Mouse (Mus musculus): ENCODE results near the gene Carm1. TPM values are rescaled to one million over a fixed set of nuclear protein-coding genes. Genes with fewer than 3 reads are reported as not detected.

Carm1 gene
- polyA plus RNA-seq, 1 experiment from 2014 or later = 78.9 TPM

DNA sequence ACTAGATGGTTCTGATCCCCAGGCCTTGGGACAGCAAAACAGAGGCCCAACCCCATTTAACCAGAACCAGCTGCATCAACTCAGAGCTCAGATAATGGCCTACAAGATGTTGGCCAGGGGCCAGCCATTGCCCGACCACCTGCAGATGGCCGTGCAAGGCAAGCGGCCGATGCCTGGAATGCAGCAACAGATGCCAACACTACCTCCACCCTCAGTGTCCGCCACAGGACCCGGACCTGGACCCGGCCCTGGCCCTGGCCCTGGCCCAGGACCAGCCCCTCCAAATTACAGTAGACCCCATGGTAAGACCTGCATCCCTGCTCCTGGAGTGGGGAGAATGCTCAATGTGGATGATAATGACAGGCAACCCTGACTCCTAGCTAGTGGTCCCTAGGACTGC lies 88.9 kb downstream of the Carm1 start:
- H3K36me3 ChIP-seq (ENCODE audit: control insufficient read depth, insufficient read depth, low read length) = peaks cover 45% of the 10 kb centered on the region
- WGBS = 80% methylated on average over 7 of the region's 7 CpGs
- DNase-seq (ENCODE audit: low spot score) (no peak), ATAC-seq (ENCODE audit: insufficient number of reproducible peaks, low FRiP score, low TSS enrichment, low read depth) (no peak)
- no peak overlapping the region for H3K4me3 ChIP-seq (ENCODE audit: low read depth, low read length)
- H3K9me3 ChIP-seq (ENCODE audit: control insufficient read depth, low read length) = no peaks in the 10 kb centered on the region
- H3K4me2 ChIP-seq (ENCODE audit: low read depth, severe bottlenecking) = no peak overlapping the region
- H3K27ac ChIP-seq (replicated peaks; ENCODE audit: low read depth, low read length) = no peak overlapping the region
- no peaks in the 10 kb centered on the region for H3K27me3 ChIP-seq (ENCODE audit: control insufficient read depth, insufficient read depth, low read length)
- no peaks in the 10 kb centered on the region for H3K4me1 ChIP-seq (ENCODE audit: control insufficient read depth, insufficient read depth, low read length)
- H3K9ac ChIP-seq (ENCODE audit: low read length) = no peak overlapping the region

DNA sequence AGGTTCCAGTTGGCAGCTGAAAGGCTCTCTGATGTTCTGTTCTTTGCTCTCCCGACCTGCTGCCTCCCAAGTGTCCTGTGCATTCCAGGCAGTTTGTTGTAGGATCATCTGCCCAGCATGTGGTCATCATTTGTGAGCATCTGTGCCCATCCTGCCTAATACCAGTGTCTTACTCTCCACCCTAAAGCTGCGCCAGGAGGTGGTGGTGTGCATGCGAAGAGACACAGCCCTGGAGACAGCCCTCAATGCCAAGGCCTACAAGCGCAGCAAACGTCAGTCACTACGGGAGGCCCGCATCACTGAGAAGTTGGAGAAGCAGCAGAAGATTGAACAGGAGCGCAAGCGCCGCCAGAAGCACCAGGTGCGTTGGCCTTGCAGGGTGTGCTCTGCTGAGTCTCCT lies 92.3 kb downstream of the Carm1 start:
- no peak overlapping the region for H3K4me3 ChIP-seq (ENCODE audit: low read depth, low read length)
- no peak overlapping the region for H3K9ac ChIP-seq (ENCODE audit: low read length)
- H3K9me3 ChIP-seq (ENCODE audit: control insufficient read depth, low read length) = no peaks in the 10 kb centered on the region
- H3K27ac ChIP-seq (replicated peaks; ENCODE audit: low read depth, low read length) = no peak overlapping the region
- H3K4me1 ChIP-seq (ENCODE audit: control insufficient read depth, insufficient read depth, low read length) = no peaks in the 10 kb centered on the region
- 97% methylated on average over 11 of the region's 11 CpGs for WGBS
- no peaks in the 10 kb centered on the region for H3K27me3 ChIP-seq (ENCODE audit: control insufficient read depth, insufficient read depth, low read length)
- H3K4me2 ChIP-seq (ENCODE audit: low read depth, severe bottlenecking) = no peak overlapping the region
- no peak for ATAC-seq (ENCODE audit: insufficient number of reproducible peaks, low FRiP score, low TSS enrichment, low read depth)
- DNase-seq (ENCODE audit: low spot score) = no peak
- peaks cover 72% of the 10 kb centered on the region for H3K36me3 ChIP-seq (ENCODE audit: control insufficient read depth, insufficient read depth, low read length)

MicroRNA genes within 50 kb of the gene (microRNA counts, 519-probe panel; counts per million panel counts)
- microRNA mmu-miR-1946b = not detected

Small RNA genes lying within 50 kb of the gene (microRNA-seq; reads per million reads assigned to microRNA genes)
- not detected for gene Mir1946b

Other genes starting within 250 kb of the Carm1 start
- gene Ap1m2, start 234.6 kb upstream of the Carm1 start, polyA plus RNA-seq (2014; fragmentation: Nextera tagmentation; extraction: Ambion mirVana) = 8.0 and 8.2 TPM in 2 replicates
- 79.9 and 84.5 TPM in 2 replicates for gene Slc44a2, start 226.2 kb upstream of the Carm1 start, polyA plus RNA-seq (2014; fragmentation: Nextera tagmentation; extraction: Ambion mirVana)
- gene Ilf3, start 179.0 kb upstream of the Carm1 start, polyA plus RNA-seq (2014; fragmentation: Nextera tagmentation; extraction: Ambion mirVana) = 268 and 285 TPM in 2 replicates
- 48.3 and 50.3 TPM in 2 replicates for gene Qtrt1, start 135.1 kb upstream of the Carm1 start, polyA plus RNA-seq (2014; fragmentation: Nextera tagmentation; extraction: Ambion mirVana)
- gene Dnm2, start 122.0 kb upstream of the Carm1 start, polyA plus RNA-seq (2014; fragmentation: Nextera tagmentation; extraction: Ambion mirVana) = 66.4 and 67.0 TPM in 2 replicates
- gene Tmed1, start 36.6 kb upstream of the Carm1 start, polyA plus RNA-seq (2014; fragmentation: Nextera tagmentation; extraction: Ambion mirVana) = 97.0 and 99.6 TPM in 2 replicates
- gene AB124611, start 20.7 kb upstream of the Carm1 start, polyA plus RNA-seq (2014; fragmentation: Nextera tagmentation; extraction: Ambion mirVana) = 2.5 and 3.2 TPM in 2 replicates
- gene Timm29, start 45.8 kb downstream of the Carm1 start, polyA plus RNA-seq (2014; fragmentation: Nextera tagmentation; extraction: Ambion mirVana) = 44.1 and 44.9 TPM in 2 replicates
- gene Yipf2, start 45.9 kb downstream of the Carm1 start, polyA plus RNA-seq (2014; fragmentation: Nextera tagmentation; extraction: Ambion mirVana) = 14.0 and 18.0 TPM in 2 replicates
- 143 and 155 TPM in 2 replicates for gene Smarca4, start 69.3 kb downstream of the Carm1 start, polyA plus RNA-seq (2014; fragmentation: Nextera tagmentation; extraction: Ambion mirVana)
- gene Ldlr, start 176.6 kb downstream of the Carm1 start, polyA plus RNA-seq (2014; fragmentation: Nextera tagmentation; extraction: Ambion mirVana) = 15.2 and 23.2 TPM in 2 replicates
- gene Spc24, start 213.4 kb downstream of the Carm1 start, polyA plus RNA-seq (2014; fragmentation: Nextera tagmentation; extraction: Ambion mirVana) = 176 and 183 TPM in 2 replicates

Data from limb, embryonic 11.5 days (tissue).